Mouse (Mus musculus): ENCODE results near the gene Ccdc17.

GRCm38 (mm10) chr4:116635197-116635596 is 38.7 kb downstream of the Ccdc17 start:
- TF ChIP-seq CTCF (IDR thresholded peaks at IDR 0.05) (no peak), POLR2A (IDR thresholded peaks at IDR 0.05; ENCODE audit: insufficient read depth, low read depth, low read length) (no peak), EP300 (IDR thresholded peaks at IDR 0.05; ENCODE audit: insufficient read depth, low read depth, low read length) (no peak)

All from heart, adult 2 months (tissue).